Mouse (Mus musculus) macrophage (primary cell): ENCODE measurements around the gene Dennd1b. TPM values are rescaled to one million over a fixed set of nuclear protein-coding genes. Genes with fewer than 3 reads are reported as not detected.

ENCODE experiments used
- H3K27ac ChIP-seq: fragments of 350-480 bp; formaldehyde crosslinking; 2 replicates; pipeline ENCODE4 v1.9.0; 2021
- H3K36me3 ChIP-seq: fragments of 350-480 bp; formaldehyde crosslinking; 2 replicates; pipeline ENCODE4 v1.9.0; 2021; ENCODE audit errors: inconsistent target
- H3K4me3 ChIP-seq: fragments of 350-480 bp; formaldehyde crosslinking; 2 replicates; pipeline ENCODE4 v1.9.0; 2021; ENCODE audit errors: inconsistent target
- H3K79me2 ChIP-seq: fragments of 350-480 bp; formaldehyde crosslinking; 2 replicates; pipeline ENCODE4 v1.9.0; 2021; ENCODE audit errors: inconsistent target
- WGBS: methylation state at CpG from one replicate; pipeline ENCODE4 v1.1.7; 2026; ENCODE audit warnings: inconsistent platforms; ENCODE audit not compliant: missing documents; 5-methylcytosine and 5-hydroxymethylcytosine counted together
- polyA plus RNA-seq: library from polyadenylated mRNA; stranded (reverse); fragments of 250-400 nt; gene quantifications from 3 replicates; pipeline ENCODE4 v1.2.4, GENCODE M21; 2018; ENCODE audit warnings: inconsistent platforms

The Dennd1b gene
- polyA plus RNA-seq, 1 experiment from 2014 or later = 13.8 TPM

DNA sequence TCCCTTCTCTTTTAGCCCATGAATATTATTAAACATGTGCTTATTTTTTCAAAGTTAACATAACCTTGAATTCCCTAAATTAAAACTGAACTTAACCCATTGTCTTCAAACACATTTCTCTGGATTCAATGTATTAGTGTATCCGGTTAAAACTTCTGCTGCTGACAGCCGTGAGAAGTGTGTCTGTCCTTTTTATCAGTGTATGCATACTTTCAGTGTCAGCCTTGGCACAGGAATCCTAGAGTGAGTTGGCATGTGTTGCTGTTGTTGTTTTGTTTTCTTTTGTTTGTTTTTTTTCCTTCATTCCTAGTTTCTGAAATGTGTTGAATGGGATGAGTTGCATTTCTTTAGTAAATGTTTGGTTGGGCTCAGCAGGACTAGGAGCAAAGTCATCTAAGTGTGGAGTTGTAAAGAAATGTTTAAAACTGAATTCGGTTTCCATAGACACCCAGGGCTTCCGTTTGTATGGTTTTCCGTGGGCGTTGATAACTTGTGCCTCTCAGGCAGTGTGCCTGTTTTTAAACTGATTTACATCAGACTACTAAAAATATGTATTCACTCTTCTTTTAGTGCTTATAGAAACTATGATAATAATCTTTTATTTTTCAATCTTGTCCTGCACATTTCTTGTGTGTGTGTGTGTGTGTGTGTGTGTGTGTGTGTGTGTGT is 217.4 kb downstream of the Dennd1b start:
- H3K79me2 ChIP-seq = no peaks in the 10 kb centered on the region
- WGBS = 69% methylated on average over 6 of the region's 6 CpGs
- no peak overlapping the region for H3K27ac ChIP-seq
- H3K4me3 ChIP-seq = no peak overlapping the region
- peaks cover 5% of the 10 kb centered on the region; the same call in 1 of the 2 replicates for H3K36me3 ChIP-seq

DNA sequence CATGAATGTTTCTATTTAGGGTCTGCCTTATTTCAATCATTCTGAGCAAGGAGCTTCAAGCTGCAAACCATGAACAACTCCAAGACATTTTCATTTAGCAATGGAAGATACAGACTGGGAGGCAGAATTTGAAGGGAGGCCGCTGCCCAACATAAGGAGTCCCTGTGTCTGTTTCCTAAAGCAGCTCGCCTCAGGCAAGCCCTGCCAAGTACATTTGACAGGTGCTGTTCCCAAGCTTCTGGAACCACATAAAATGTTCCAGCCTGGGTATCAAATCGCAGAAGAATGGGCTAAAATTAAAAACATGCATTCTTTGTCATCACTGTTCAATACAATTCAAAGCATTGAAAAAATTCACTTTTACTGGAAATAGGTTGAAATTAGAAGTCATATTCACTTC is 229.4 kb downstream of the Dennd1b start:
- no peaks in the 10 kb centered on the region for H3K36me3 ChIP-seq
- no peak overlapping the region for H3K27ac ChIP-seq
- H3K79me2 ChIP-seq = no peaks in the 10 kb centered on the region
- WGBS = 89% methylated on average over 3 of the region's 3 CpGs
- H3K4me3 ChIP-seq = no peak overlapping the region

DNA sequence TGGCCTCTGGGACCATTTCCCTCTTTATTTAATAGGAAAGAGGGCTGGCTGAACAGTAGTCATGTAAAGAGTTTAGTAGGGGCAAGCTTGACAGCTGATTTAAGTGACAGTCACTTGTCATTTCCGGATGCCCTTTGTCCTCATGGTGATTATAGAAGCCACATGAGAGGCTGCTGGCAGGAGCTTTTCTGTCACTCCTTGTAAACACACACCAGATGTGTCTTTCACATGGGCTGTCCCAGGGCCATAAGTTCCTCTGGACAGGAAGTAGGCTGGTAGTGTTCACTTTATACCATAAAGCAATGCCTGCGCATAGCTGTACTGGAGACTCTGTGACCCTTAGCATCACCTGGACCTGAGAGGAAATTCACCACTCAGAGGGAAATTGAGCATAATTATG is 230.8 kb downstream of the Dennd1b start:
- no peaks in the 10 kb centered on the region for H3K79me2 ChIP-seq
- no peaks in the 10 kb centered on the region for H3K36me3 ChIP-seq
- no peak overlapping the region for H3K4me3 ChIP-seq
- WGBS = 95% methylated on average over 2 of the region's 2 CpGs
- H3K27ac ChIP-seq = no peak overlapping the region

DNA sequence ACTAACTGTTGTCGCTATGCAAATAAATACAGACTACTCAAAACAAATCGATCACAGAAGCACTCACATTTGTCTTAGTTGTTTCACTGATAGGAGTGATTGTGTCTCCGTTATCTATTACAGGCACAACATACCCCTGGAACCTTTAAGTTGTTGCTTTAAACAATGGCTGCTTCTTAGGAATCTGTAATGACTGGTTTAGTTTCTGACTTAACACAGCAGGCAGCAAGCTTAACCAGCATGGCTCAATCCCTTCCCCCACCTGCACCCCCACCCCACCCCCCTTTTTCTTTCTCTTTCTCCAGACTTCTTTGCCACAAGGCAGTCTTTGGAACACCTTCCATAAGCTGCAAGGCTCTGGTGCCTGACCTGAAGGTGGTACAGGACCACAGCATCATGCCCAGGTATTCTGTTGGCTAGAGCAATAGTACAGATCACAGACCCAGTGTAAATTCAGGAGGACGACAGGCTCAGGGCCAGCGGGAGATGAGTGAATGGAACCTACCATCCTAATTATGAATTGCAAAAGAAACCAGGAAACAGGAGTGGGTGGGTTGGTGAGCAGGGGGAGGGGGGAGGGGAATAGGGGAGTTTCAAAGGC is 231.3 kb downstream of the Dennd1b start:
- Histone ChIP-seq H3K4me3 (no peak overlapping the region), H3K36me3 (no peaks in the 10 kb centered on the region), H3K79me2 (no peaks in the 10 kb centered on the region), H3K27ac (no peak overlapping the region)
- WGBS = 75% methylated on average over 5 of the region's 5 CpGs

DNA sequence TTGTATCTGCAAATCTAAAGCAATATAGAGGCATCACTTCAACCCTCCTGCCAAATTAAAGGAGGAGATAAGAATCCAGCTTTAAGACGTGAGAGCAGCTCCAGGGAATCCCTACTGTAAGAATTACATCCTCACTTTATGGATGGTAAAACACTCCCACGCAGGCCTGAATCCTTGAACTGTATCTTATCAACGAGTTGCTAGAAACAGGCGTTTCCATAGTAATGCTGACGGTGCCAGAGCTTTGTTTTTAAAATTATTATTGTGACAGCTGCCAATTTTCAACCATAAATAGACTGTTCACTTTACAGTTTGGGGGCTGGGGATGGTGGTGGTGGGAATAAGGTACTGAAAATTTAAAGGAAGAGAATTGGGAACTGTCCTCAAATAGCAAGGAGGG is 239.8 kb downstream of the Dennd1b start:
- 95% methylated on average over 5 of the region's 5 CpGs for WGBS
- no peaks in the 10 kb centered on the region for H3K36me3 ChIP-seq

DNA sequence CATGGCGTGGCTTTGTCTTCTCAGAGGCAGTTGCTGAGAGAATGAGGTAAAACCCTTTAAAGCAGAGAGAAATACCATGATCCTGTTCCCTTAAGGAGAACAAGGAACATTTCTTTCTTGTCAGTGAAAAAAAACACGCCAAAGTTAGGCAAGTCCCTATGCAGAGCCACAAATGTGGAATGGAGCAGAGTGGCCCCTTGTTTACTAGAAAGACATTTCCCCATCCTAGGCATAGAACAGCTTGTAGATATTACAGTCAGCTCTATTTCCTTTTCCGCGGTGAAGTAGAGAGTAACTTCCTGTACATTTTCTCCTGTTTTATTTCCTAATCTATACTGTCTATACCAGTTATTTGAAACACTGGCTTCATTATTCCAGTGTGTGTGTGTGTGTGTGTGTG is 243.0 kb downstream of the Dennd1b start:
- H3K79me2 ChIP-seq = no peaks in the 10 kb centered on the region
- H3K4me3 ChIP-seq = no peak overlapping the region
- no peaks in the 10 kb centered on the region for H3K36me3 ChIP-seq
- WGBS = 28% methylated on average over 4 of the region's 4 CpGs
- H3K27ac ChIP-seq = no peak overlapping the region

More for the DNA sequence above, 239.8 kb downstream of the Dennd1b start:
- H3K79me2 ChIP-seq = no peaks in the 10 kb centered on the region
- no peak overlapping the region for H3K27ac ChIP-seq
- no peak overlapping the region for H3K4me3 ChIP-seq

DNA sequence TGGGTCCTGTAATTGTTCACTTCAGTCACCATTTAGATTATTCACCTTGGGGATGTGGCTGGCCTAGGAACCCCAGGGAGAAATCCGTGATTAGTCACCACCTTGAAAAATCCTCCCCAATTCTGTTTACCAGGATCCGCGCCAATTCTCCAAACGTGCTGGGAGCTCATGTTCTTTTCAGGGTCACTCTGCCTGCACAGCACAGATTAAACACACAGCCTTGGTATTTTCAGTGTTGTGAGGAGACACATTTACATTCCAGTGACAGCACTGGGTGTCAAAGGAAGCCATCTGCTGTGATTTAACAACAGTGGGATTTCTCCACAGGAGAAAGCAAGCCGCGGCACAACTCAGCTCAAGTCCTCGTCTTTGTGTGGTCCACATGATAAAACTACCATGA is 246.6 kb downstream of the Dennd1b start:
- no peak overlapping the region for H3K4me3 ChIP-seq
- H3K36me3 ChIP-seq = no peaks in the 10 kb centered on the region
- H3K79me2 ChIP-seq = no peaks in the 10 kb centered on the region
- H3K27ac ChIP-seq = no peak overlapping the region
- WGBS = 88% methylated on average over 7 of the region's 7 CpGs

DNA sequence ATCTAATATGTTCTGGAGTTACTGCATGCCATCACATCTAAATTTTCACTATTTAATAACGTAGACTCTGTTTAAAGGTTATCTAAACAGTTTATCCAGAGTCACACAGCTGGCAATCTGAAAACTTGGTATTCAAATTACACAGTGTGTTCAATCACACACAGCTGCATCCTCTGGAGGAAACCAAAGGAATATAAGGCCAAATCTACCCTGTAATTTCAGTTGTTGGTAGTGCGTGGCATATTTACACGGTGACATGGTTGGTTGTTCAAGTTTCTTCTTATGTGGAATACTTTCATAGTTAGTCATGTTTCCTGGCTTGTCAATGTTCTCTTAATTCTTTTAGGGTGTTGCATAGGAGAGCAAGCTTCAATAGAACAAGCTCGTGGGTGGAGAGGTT is 247.3 kb downstream of the Dennd1b start:
- Histone ChIP-seq H3K27ac (no peak overlapping the region), H3K36me3 (no peaks in the 10 kb centered on the region), H3K79me2 (no peaks in the 10 kb centered on the region), H3K4me3 (no peak overlapping the region)
- 71% methylated on average over 4 of the region's 4 CpGs for WGBS

DNA sequence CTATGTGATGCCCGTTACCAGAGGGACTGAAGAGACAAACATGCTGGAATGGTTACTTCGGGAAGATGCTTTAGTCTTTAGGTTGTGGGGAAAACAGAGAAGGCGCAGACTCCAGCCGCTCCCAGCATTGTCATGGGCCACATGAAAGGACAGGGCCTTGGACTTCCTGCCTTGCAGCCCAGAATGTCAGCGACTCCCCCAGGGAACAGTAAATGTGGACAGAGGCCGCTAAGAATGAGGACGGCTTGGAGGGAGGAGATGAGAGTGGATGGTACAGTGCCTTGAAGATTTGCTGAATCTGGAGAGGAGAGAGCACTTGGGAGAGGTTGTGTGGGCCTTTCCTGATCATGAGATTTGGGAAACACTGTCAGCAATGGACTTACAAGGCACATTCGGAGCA is 252.1 kb downstream of the Dennd1b start:
- no peaks in the 10 kb centered on the region for H3K36me3 ChIP-seq
- no peaks in the 10 kb centered on the region for H3K79me2 ChIP-seq
- no peak overlapping the region for H3K27ac ChIP-seq
- WGBS = 71% methylated on average over 8 of the region's 8 CpGs
- H3K4me3 ChIP-seq = no peak overlapping the region

DNA sequence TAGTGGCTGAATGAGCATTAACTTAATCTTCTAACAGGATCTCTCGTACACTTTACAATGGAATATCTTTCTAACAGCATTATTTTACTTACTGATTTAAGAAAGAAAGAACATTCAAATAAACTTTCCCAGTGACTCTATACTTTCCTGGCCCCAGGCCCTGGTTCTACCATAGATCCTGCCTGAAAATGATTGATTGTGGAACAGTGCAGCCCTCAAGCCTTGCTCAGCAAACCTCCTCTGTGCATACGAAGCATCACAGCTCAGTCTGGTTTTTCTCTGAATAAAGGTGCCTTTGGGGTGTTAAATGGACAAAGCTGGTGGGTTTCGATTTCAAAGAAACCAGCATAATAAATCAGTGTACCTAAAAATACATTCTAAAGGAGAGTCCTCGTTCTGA is 260.6 kb downstream of the Dennd1b start:
- Histone ChIP-seq H3K4me3 (no peak overlapping the region), H3K27ac (no peak overlapping the region), H3K36me3 (no peaks in the 10 kb centered on the region), H3K79me2 (no peaks in the 10 kb centered on the region)
- 90% methylated on average over 4 of the region's 4 CpGs for WGBS

DNA sequence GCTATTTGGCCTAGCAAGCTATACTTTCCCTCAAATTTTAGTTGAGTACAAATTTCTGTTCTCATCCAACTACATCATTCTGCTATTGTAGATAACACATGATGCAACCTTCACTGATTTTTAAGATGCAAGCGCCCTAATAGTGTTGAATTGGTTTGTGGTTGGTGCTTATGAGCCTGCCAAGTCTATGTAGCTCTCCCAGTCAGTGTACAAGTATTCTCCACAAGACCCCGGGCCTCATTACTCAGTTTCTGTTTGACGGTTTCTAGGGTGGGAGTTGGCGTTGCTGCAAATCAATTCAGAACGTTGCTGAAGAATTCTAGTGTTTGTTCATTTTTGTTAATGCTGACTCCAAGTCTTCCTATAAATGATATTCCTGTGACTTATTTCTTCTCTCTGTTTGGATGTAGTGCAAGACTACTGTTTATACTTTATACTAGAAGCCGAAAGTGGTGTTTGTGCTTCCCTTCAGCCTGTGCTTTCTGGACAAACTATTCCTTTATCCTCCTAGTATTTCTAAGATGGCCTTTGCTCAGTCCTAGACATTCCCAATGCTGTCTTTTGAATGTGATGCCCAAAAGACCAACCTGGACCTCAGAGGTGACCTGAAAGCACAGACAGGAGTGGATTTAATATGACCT is 261.2 kb downstream of the Dennd1b start:
- Histone ChIP-seq H3K27ac (no peak overlapping the region), H3K79me2 (no peaks in the 10 kb centered on the region), H3K36me3 (no peaks in the 10 kb centered on the region), H3K4me3 (no peak overlapping the region)
- WGBS = 87% methylated on average over 6 of the region's 6 CpGs

Other genes starting within 250 kb of the Dennd1b start
- not detected in 3 replicates for gene Lhx9, start 114.9 kb upstream of the Dennd1b start, polyA plus RNA-seq
- 5.2 to 14.8 TPM (median 11.9 TPM) in 3 replicates for gene 2310009B15Rik, start 106.6 kb upstream of the Dennd1b start, polyA plus RNA-seq